In genomic region chr9:8964512-8965133, GRCm38 (mm10) we compare ENCODE assay signal across 9 mouse cellular contexts. TPM values are rescaled to one million over a fixed set of nuclear protein-coding genes. Genes with fewer than 3 reads are reported as not detected.
DNase-seq lines count a peak whose midpoint lies in the region; ATAC-seq lines count a peak whose summit lies in the region.
"Had no signal": no experiment of that assay in that cellular context is flagged by ENCODE, and none has a peak within 500 bp of the region (broad histone marks: within the 10 kb centered on the region; RNA-seq: fewer than 3 reads in every experiment).

No protein-coding gene starts in this region.

- no peak overlapping the region for H3K9ac ChIP-seq in lung, embryonic 16.5 days (ENCODE audit: low read length)
- no peak overlapping the region for H3K9ac ChIP-seq in stomach, embryonic 15.5 days
- H3K9ac ChIP-seq: liver, embryonic 15.5 days had no signal

- no peaks in the 10 kb centered on the region for H3K9me3 ChIP-seq in lung, embryonic 16.5 days (ENCODE audit: control insufficient read depth, low read length)
- H3K9me3 ChIP-seq in stomach, embryonic 15.5 days = no peaks in the 10 kb centered on the region
- H3K9me3 ChIP-seq: liver, embryonic 15.5 days had no signal

- DNase-seq in testis, postnatal 10 days (ENCODE audit: low spot score) = peak; percentile 47
- no peak for DNase-seq in testis, postnatal 14 days (ENCODE audit: low spot score)
- DNase-seq in adrenal gland, adult 18-20 months (ENCODE audit: low spot score in 2 of 2) = peak; percentile 29 to 31
- DNase-seq in cerebellum, postnatal 36 days = peak; percentile 29 to 37
- peak; percentile 1 to 49 for DNase-seq in kidney, adult 8-10 months
- DNase-seq in heart, adult 9 months (ENCODE audit: low spot score in 2 of 2) = no peak

- H3K27ac ChIP-seq in lung, embryonic 16.5 days (ENCODE audit: low read length) = no peak overlapping the region
- no peak overlapping the region for H3K27ac ChIP-seq in stomach, embryonic 15.5 days
- H3K27ac ChIP-seq: liver, embryonic 15.5 days had no signal

- H3K4me1 ChIP-seq in lung, embryonic 16.5 days (replicated peaks; ENCODE audit: control insufficient read depth, insufficient read depth, low read length) = no peaks in the 10 kb centered on the region
- H3K4me1 ChIP-seq in stomach, embryonic 15.5 days = no peaks in the 10 kb centered on the region
- H3K4me1 ChIP-seq: liver, embryonic 15.5 days had no signal

- H3K4me3 ChIP-seq in lung, embryonic 16.5 days (ENCODE audit: low read length) = no peak overlapping the region
- no peak overlapping the region for H3K4me3 ChIP-seq in stomach, embryonic 15.5 days (replicated peaks)
- H3K4me3 ChIP-seq: liver, embryonic 15.5 days had no signal

- no peak overlapping the region for H3K4me2 ChIP-seq in lung, embryonic 16.5 days (ENCODE audit: low read depth, low read length)
- H3K4me2 ChIP-seq in stomach, embryonic 15.5 days = no peak overlapping the region
- H3K4me2 ChIP-seq: liver, embryonic 15.5 days had no signal

- no peaks in the 10 kb centered on the region for H3K36me3 ChIP-seq in lung, embryonic 16.5 days (ENCODE audit: control insufficient read depth, insufficient read depth, low read length)
- no peaks in the 10 kb centered on the region for H3K36me3 ChIP-seq in stomach, embryonic 15.5 days
- H3K36me3 ChIP-seq: liver, embryonic 15.5 days had no signal

- 56% methylated on average over 8 of the region's 8 CpGs for WGBS in lung, embryonic 16.5 days
- WGBS in stomach, embryonic 15.5 days = 62% methylated on average over 8 of the region's 8 CpGs

- no peaks in the 10 kb centered on the region for H3K27me3 ChIP-seq in lung, embryonic 16.5 days (ENCODE audit: control insufficient read depth, insufficient read depth, low read depth, low read length)
- H3K27me3 ChIP-seq in stomach, embryonic 15.5 days (replicated peaks) = no peaks in the 10 kb centered on the region
- H3K27me3 ChIP-seq: liver, embryonic 15.5 days had no signal

- peak; percentile 31; the same call in 1 of the 2 replicates for ATAC-seq in lung, embryonic 16.5 days (ENCODE audit: low read depth)
- peak; percentile 77 for ATAC-seq in stomach, embryonic 15.5 days (ENCODE audit: insufficient read depth, low FRiP score, low read depth)

RNA-seq across cellular contexts. Expression of gene Gm16485, which starts 7.0 kb away (rescaled TPM):
- total RNA-seq in adrenal gland, adult 18-20 months (2021) = under 1 TPM in 1 of 2 experiments, not detected in 1; 0.10 TPM
- 0.04 and 0.05 TPM in 2 replicates for polyA plus RNA-seq in lung, embryonic 16.5 days (2015; fragmentation: Nextera tagmentation; extraction: Ambion mirVana)
- polyA plus RNA-seq in stomach, embryonic 15.5 days (2015; fragmentation: Nextera tagmentation; extraction: Ambion mirVana) = 0.03 TPM in 2 replicates
- polyA plus RNA-seq: liver, embryonic 15.5 days had no signal

Comparison
In these comparisons a context has a peak if more than half of its experiments do, and no peak if none do; other contexts are left out.
1. DNase-seq: peak in testis, postnatal 10 days (single experiment), adrenal gland, adult 18-20 months (2 of 2), cerebellum, postnatal 36 days (2 of 2) and kidney, adult 8-10 months (2 of 2); none in testis, postnatal 14 days (single experiment) and heart, adult 9 months (0 of 2).